Mouse (Mus musculus) megakaryocyte, embryonic 14.5 days (primary cell): ENCODE measurements around the gene Lrtm1.

Experiments used
- FLI1 ChIP-seq: IDR thresholded peaks from 2 replicates; pipeline ENCODE4 v1.6.1; 2012; ENCODE audit warnings: low read length, inconsistent platforms, mixed read lengths
- GATA1 ChIP-seq: IDR thresholded peaks from 3 replicates; pipeline ENCODE4 v1.6.1; 2012; ENCODE audit warnings: mixed read lengths, low read length, inconsistent platforms, borderline replicate concordance

- TF ChIP-seq GATA1, result no peak
- no peak for TF ChIP-seq FLI1
Measured at GRCm38 (mm10) chr14:29005228-29005840, 12.7 kb upstream of the Lrtm1 start.
